Mouse (Mus musculus) cerebral cortex, adult 2 months (tissue): ENCODE data around the gene Gm10277.

Experiments used
- WGBS: fragments of 180-500 bp; shearing (Covaris S2); methylation state at CpG from one replicate; pipeline ENCODE4 v1.1.7; 2018; 5-methylcytosine and 5-hydroxymethylcytosine counted together

Gm10277 gene

GRCm38 (mm10) chr11:77771879-77772713, 15.5 kb downstream of the Gm10277 start:
- 75% methylated on average over 8 of the region's 8 CpGs for WGBS

GRCm38 (mm10) chr11:77770346-77770745, 17.2 kb downstream of the Gm10277 start:
- 73% methylated on average over 8 of the region's 8 CpGs for WGBS

- WGBS: 78% methylated on average over 4 of the region's 4 CpGs
Observed at GRCm38 (mm10) chr11:77769496-77769895, 18.1 kb downstream of the Gm10277 start.

GRCm38 (mm10) chr11:77766351-77767001, 21.1 kb downstream of the Gm10277 start:
- WGBS: 7% methylated on average over 35 of the region's 35 CpGs

GRCm38 (mm10) chr11:77765459-77765777, 22.1 kb downstream of the Gm10277 start:
- 25% methylated on average over 4 of the region's 4 CpGs for WGBS

GRCm38 (mm10) chr11:77764694-77765458, 22.7 kb downstream of the Gm10277 start:
- WGBS: 12% methylated on average over 9 of the region's 9 CpGs

GRCm38 (mm10) chr11:77763673-77764340, 23.7 kb downstream of the Gm10277 start:
- 2% methylated on average over 26 of the region's 26 CpGs for WGBS

- WGBS: 1% methylated on average over 79 of the region's 79 CpGs
Observed at GRCm38 (mm10) chr11:77762783-77763672, 24.5 kb downstream of the Gm10277 start, which contains the start of gene Myo18a. Myo18a (plus strand) TSS chr11:77763246.

- 85% methylated on average over 4 of the region's 4 CpGs for WGBS
Observed at GRCm38 (mm10) chr11:77760031-77760430, 27.5 kb downstream of the Gm10277 start.

- WGBS: 89% methylated on average over 3 of the region's 3 CpGs
Observed at GRCm38 (mm10) chr11:77753469-77753868, 34.1 kb downstream of the Gm10277 start.

GRCm38 (mm10) chr11:77752525-77752924, 35.0 kb downstream of the Gm10277 start:
- 91% methylated on average over 5 of the region's 5 CpGs for WGBS

- WGBS: 77% methylated on average over 5 of the region's 5 CpGs
Observed at GRCm38 (mm10) chr11:77748996-77749395, 38.6 kb downstream of the Gm10277 start.

GRCm38 (mm10) chr11:77747103-77747502, 40.4 kb downstream of the Gm10277 start:
- WGBS: 97% methylated on average over 14 of the region's 15 CpGs

- 96% methylated on average over 4 of the region's 4 CpGs for WGBS
Observed at GRCm38 (mm10) chr11:77746652-77747051, 40.9 kb downstream of the Gm10277 start.

- 29% methylated on average over 6 of the region's 6 CpGs for WGBS
Observed at GRCm38 (mm10) chr11:77743966-77744365, 43.6 kb downstream of the Gm10277 start.

GRCm38 (mm10) chr11:77738555-77738954, 49.0 kb downstream of the Gm10277 start:
- 86% methylated on average over 7 of the region's 7 CpGs for WGBS

GRCm38 (mm10) chr11:77737289-77737688, 50.3 kb downstream of the Gm10277 start:
- WGBS: 7% methylated on average over 6 of the region's 6 CpGs
